Mouse (Mus musculus) cerebellum, adult 9-11 months (tissue): Measurements from ENCODE around the gene Synpo2.

Experiments used
- DNase-seq: peaks from one replicate; pipeline ENCODE4 v3.0.0; 2022

The Synpo2 gene

GRCm38 (mm10) chr3:123085871-123086501, 150.0 kb downstream of the Synpo2 start:
- no peak for DNase-seq

- DNase-seq = no peak
Measured at GRCm38 (mm10) chr3:123081665-123082064, 154.3 kb downstream of the Synpo2 start.

- no peak for DNase-seq
Measured at GRCm38 (mm10) chr3:123080943-123081342, 155.0 kb downstream of the Synpo2 start.

- DNase-seq = no peak
Measured at GRCm38 (mm10) chr3:123080017-123080725, 155.8 kb downstream of the Synpo2 start.

- DNase-seq = no peak
Measured at GRCm38 (mm10) chr3:123075759-123076158, 160.2 kb downstream of the Synpo2 start.

GRCm38 (mm10) chr3:123075034-123075433, 160.9 kb downstream of the Synpo2 start:
- no peak for DNase-seq

GRCm38 (mm10) chr3:123073351-123073750, 162.6 kb downstream of the Synpo2 start:
- no peak for DNase-seq

GRCm38 (mm10) chr3:123072472-123072871, 163.5 kb downstream of the Synpo2 start:
- no peak for DNase-seq

GRCm38 (mm10) chr3:123070996-123071395, 165.0 kb downstream of the Synpo2 start:
- no peak for DNase-seq

- no peak for DNase-seq
Measured at GRCm38 (mm10) chr3:123066836-123067235, 169.1 kb downstream of the Synpo2 start.

GRCm38 (mm10) chr3:123065466-123065865, 170.5 kb downstream of the Synpo2 start:
- no peak for DNase-seq

GRCm38 (mm10) chr3:123064186-123064585, 171.8 kb downstream of the Synpo2 start:
- no peak for DNase-seq

GRCm38 (mm10) chr3:123061931-123062330, 174.0 kb downstream of the Synpo2 start:
- no peak for DNase-seq

GRCm38 (mm10) chr3:123058832-123059231, 177.1 kb downstream of the Synpo2 start:
- DNase-seq = no peak

- DNase-seq = no peak
Measured at GRCm38 (mm10) chr3:123054178-123054577, 181.8 kb downstream of the Synpo2 start.

- no peak for DNase-seq
Measured at GRCm38 (mm10) chr3:123053192-123053938, 182.6 kb downstream of the Synpo2 start.

GRCm38 (mm10) chr3:123042308-123042707, 193.6 kb downstream of the Synpo2 start:
- no peak for DNase-seq

GRCm38 (mm10) chr3:123034752-123035151, 201.2 kb downstream of the Synpo2 start, which contains the start of gene Myoz2:
Gene Myoz2, minus strand, starts transcription at chr3:123035015.
- no peak for DNase-seq

- DNase-seq = no peak
Measured at GRCm38 (mm10) chr3:123033804-123034203, 202.1 kb downstream of the Synpo2 start.
